Mouse (Mus musculus) adipocyte (in vitro differentiated cells): ENCODE results near the gene Agrp.
"Not testable (repeated sequence)": the region's sequence is repeated elsewhere in the genome, so short reads cannot be mapped to it uniquely, and the experiment has no call there.

Experiments used
- DNase-seq: peaks from one replicate; pipeline ENCODE4 v3.0.0-alpha.2; 2016; ENCODE audit warnings: low spot score

Gene Agrp

DNA sequence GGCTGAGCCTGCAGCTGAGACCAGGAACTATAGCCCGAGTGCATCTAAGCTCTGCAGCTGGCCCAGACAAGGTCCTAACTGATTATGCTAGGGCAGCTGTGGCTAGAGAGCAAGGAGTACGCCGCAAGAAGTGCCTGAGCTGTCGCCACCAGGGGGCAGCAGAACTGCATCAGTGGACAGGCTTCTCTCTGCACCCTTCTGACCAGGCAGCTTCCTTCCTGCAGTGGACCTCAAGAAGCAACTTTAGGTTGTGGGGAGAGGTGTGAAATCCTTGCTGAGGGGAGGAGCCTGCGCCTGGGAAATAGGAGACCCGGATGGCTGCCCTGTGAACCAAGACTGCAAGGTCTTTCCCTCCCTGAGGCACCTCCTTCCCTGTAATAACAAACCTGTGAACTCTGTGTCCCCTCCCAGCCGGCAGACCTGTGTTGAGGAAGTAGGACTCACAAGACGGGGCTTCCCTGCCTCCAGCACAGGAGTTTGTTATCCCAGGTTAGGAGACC lies 14.7 kb downstream of the Agrp start:
- peak; percentile 93 for DNase-seq

GRCm38 (mm10) chr8:105621841-105622240 lies 15.4 kb downstream of the Agrp start:
- DNase-seq, result no peak

GRCm38 (mm10) chr8:105620946-105621720 lies 16.1 kb downstream of the Agrp start:
- no peak for DNase-seq

DNA sequence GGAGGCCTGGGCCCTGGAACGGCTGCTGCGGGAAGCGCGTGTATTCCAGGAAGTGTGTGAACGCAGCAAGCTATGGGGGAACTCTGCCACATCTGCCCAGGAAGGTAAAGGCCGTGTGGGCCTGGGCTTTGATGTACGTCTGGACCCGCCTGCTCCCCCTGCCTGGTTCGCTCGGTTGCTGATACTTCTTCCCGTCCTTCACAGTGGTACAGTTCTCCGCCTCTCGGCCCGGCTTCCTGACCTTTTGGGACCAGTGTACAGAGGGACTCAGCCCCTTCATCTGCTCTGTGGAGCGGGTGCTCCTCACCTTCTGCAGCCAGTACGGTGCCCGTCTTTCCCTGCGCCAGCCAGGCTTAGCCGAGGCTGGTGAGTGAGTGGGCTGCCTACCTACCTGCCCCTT lies 17.0 kb downstream of the Agrp start:
- no peak for DNase-seq

DNA sequence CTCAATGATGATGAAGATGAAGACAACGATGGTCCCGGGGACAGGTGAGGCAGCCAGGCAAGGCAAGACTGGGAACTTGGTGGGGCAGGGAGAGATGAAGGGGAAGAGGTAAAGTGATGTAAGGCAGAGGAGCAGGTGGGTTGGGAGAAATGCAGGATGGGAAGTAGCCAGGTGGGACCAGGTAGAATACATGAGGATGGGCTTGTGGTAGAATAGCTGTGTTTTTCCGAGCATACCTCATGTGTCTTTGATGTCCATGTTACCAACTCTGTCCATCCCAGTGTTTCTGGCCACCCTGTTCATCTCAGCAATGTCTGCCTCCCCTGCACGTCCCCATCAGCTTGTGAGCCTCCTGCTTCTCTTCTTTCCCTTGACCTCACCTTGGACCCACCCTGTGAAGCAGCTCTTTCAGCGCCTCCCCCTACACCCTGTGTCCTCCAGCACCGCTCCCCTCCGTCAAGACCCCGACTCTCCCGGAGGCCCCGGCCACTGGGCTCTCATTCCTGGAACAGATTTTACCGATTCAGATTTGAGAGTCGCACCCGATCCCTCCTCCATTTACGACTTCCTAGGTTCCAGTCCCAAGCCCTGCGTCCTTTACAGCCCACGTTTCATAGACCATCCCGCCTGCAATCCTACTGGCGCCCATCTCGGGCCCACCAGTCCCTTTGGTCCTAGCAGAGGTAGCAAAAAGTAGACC lies 18.2 kb downstream of the Agrp start:
- no peak for DNase-seq

DNA sequence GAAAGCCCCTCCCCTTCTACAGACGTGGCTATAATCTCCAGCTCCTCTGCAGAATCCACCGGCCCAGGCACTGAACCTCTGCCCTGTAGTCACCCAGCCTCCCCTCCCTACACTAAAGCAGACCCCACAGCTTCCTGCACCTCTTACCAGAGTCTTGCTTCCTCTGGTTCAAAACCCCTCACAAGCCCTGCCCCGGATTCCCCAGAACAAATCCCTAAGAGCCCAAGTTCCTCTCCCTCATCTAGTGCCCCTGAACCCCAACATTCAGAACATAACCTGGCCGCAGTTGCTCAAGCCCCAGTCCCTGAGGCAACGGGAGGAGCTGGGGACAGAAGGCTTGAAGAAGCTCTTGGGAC lies 18.9 kb downstream of the Agrp start:
- no peak for DNase-seq

GRCm38 (mm10) chr8:105617451-105618278 lies 19.5 kb downstream of the Agrp start:
- DNase-seq, result no peak

- DNase-seq, result no peak
These were observed 21.3 kb downstream of the Agrp start for GRCm38 (mm10) chr8:105615942-105616341.

- no peak for DNase-seq
These were observed 23.2 kb downstream of the Agrp start for GRCm38 (mm10) chr8:105613830-105614511.

GRCm38 (mm10) chr8:105613037-105613436 lies 24.2 kb downstream of the Agrp start:
- DNase-seq, result peak; percentile 39

DNA sequence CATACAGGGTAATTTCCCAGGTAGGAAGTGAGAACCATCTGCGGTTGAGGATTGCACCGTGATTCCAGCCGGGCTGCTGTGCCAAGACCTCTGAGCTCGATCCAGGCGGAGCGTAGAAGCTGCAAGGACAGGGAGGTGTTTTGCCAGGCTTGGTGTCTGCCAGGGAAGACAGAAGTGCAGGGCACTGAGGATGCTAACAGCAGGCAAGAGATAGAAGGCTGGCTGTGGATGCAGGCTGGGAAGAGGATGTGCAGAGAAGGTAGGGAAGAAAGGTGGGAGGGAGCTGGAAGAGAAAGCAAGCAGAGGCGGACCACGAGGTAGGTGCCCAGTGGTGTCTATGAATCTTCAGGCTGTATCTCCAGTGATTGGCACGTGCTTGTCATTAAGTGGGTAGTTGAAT lies 25.4 kb downstream of the Agrp start:
- DNase-seq, result no peak

DNA sequence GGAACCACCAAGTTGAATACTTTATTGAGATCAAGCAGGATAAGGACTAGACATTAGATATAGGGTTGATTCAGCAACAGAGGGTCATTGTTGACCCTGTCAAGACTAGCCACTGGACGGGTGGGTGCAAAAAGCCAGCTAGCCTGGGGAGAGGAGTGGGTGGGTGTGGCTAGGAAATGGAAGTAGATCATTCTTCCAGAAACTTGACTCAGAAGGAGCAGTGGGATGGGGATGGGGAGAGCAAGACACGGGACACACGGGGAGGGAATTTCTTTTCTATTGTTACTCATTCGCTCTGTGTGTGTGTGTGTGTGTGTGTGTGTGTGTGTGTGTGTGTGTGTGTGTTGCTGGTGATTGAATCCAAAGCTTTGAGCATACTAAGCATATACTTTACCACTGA lies 27.4 kb downstream of the Agrp start:
- no peak for DNase-seq

GRCm38 (mm10) chr8:105609355-105609754 lies 27.8 kb downstream of the Agrp start:
- DNase-seq, result no peak

DNA sequence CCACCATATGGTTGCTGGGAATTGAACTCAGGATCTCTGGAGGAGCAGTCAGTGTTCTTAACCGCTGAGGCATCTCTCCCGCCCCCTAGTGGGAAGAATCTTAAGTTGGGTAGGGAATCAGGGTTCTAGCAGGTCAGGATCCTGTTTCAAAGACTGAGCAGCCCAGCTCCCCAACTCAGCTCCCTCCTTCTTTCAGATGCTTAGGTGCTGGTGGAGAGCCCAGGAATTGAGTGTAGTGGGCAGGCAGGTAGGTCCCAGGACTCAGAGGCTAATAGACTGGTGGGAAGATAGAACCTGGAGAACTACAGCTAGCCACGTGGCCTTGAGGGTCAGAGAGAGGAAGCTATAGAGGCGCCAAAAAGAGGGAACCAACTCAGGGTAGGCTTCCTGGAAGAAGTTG lies 29.5 kb downstream of the Agrp start:
- peak; percentile 64 for DNase-seq

DNA sequence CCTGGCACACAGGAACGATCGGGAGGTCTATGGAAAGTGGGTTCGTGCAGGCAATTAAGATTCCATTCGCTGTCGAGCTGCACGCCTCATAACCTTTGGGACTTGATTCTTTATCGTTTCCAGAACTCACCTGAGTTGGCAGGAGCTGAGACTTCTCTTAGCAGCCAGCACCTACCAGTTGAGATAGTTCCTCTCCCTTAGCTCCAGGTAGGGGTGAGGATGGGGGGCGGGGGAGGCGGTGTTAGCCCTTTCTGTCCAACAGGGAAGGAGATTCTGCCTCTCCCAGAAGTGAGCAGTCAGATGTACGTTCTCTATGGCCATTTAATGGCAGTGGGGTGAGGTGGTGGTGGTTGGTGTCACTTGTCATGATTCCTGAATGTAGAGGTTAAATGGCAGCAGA lies 30.1 kb downstream of the Agrp start:
- no peak for DNase-seq

DNA sequence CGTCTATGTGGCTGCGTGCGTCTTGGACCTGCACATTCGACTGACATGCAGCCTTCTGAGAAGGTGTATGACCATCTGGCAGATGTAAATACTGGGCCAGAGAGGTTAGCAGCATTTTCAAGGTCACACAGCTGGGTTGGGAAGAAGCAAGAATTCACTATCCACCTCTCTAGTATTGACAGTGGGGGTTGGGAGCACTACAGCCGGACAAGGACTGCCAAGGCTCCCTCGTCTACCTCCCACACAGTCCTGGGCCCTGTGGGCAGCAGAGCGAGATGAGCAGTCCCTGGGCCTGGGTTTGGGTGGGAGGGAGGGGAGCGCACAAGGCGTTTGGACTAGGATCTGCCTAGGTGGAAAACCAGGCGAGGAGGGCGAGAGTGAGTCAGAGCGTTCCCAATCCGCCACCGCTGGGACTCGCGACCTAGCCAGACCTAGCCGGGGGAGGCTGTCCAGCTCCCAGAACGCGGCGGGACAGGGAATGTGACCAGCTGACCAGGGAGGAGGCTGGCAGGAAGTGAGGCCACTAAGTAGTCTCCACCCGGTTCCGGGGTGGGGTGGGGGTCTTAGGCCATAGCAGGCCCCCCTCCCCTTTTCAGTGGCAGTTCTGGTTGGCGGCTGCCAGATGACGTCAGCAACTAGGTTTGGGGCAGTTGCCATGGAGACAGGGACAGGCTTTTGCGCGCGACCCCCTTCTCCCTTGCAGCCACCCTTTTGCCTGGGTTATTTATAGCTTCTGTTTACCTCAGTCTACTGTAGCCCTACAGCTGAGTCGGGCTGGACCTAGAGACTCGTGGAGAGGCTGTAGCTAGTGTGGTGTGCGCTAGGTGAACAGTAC lies 30.8 kb downstream of the Agrp start:
- peak; percentile 77 for DNase-seq

DNA sequence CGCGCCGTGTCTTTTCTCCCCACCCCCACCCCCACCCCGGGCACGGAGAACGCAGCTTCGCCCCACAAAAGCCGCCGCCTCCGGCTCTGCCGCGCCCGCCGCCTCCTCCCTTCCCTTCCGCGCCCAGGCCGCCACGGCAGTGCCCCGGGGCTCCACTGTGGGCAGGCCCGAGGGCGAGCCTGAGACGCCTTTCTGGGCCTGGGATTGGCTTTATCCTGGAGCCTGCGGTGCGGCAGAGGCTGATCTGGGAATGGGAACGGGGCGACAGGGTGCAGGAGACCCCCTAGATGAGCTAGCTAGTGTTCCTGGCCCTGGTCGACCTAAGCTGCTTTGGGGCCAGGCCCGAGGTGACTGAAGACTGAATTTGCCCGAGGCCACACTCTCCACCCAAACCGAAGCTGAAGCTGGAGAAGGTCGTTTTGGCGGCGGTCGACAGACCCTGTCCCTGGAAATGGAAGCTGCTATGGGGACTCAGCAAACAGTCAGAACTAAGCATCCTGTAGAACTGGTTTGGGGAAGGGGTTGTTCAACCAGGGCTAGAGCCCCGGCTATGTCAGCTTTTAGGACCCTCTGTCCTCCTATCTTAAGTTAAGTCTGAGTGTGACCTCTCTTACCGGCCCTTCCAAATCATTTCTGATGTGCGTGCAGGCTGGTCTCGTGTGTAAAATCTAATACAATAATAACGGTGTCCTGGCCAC lies 31.6 kb downstream of the Agrp start:
- peak; percentile 31 for DNase-seq

DNA sequence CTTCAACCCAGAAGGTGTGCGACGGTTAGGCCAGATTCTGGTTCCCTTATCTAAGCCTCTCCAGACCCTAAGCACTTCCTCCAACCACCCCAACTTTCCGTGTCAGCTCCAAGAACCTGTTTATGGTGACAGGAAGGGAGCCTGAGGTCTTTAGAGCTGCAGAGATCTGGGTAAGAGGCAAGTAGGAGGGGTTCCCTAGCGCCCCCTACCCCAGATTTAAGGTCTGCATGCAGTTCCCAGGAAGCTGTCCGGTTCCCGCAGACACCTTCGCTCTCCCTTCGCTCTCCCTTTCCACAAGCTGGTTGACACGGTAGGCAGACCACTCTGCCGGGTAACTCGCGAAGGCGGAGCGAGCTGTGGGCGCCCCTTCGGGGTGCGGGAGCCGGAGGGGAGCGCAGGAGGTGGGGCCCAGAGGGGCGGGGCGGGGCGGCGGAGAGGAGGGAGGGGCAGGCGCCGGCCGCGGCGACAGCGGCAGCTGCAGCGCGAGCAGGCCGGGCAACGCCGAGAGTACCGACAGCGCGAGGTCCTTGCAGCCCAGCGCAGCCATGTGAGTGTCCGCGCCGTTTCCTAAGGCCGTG lies 32.3 kb downstream of the Agrp start, which contains the start of gene Ripor1:
Gene Ripor1 (plus strand): TSS at position 452 of the 578 bp plus-strand sequence.
- peak; percentile 84 for DNase-seq

DNA sequence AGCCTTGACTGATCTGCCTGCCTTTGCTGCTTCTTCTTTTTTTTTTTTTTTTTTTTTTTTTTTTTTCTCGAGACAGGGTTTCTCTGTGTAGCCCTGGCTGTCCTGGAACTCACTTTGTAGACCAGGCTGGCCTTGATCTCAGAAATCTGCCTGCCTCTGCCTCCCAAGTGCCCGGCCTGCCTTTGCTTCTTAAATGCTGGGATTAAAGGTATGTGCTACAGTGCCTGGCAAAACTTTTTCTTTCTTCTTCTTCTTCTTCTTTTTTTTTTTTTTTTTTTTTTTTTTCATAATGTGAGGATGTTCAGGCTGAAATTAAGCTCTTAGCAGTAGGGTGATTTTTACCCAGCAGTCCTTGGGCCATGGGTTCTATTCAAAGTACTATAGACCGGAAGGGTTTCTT lies 34.7 kb downstream of the Agrp start:
- DNase-seq, result not testable (repeated sequence)

DNA sequence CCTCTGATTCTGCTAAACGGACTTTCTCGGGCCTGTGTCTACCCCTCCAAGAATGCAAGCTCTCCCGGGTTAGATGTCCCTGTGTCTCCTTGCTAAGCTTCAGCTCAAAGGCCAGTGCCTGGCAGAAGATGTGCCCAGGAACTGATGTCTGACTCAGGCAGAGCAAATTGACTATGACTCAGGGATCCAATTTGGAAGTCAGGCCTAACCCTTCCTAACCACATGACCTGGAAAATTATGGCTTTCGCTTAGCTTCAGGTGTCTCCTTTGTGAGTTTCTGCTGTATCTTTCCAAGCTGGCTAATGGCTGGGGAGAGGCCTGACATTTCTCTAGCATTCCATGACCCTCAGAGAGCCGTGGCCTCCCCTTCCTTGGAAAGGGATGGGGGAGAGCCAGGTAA lies 35.9 kb downstream of the Agrp start:
- no peak for DNase-seq
